Mouse (Mus musculus) cerebellum, adult (tissue): ENCODE results near the gene Gdpgp1.
A peak's percentile ranks its signal among the peaks of the same experiment; 100 is the strongest.

Experiments
- ATAC-seq: cut with Nextera tagmentation; 2 replicates; pipeline ENCODE4 v1.9.2; 2017; ENCODE audit warnings: mild to moderate bottlenecking, moderate library complexity, mixed read lengths; ENCODE audit not compliant: insufficient number of reproducible peaks, low FRiP score, low TSS enrichment

Gdpgp1 gene

GRCm38 (mm10) chr7:80232489-80233029, at the start of gene Gdpgp1, which contains the start of gene Cib1:
Gene Gdpgp1, plus strand, starts transcription at chr7:80232865.
Gene Cib1, minus strand, starts transcription at chr7:80232813.
- peak; percentile 81 for ATAC-seq

GRCm38 (mm10) chr7:80183466-80183865, 49.2 kb upstream of the Gdpgp1 start:
- ATAC-seq, result no peak

GRCm38 (mm10) chr7:80183969-80184368, 48.7 kb upstream of the Gdpgp1 start:
- ATAC-seq, result no peak

- ATAC-seq, result no peak
Observed at GRCm38 (mm10) chr7:80184551-80184950, 48.1 kb upstream of the Gdpgp1 start.

- no peak for ATAC-seq
Observed at GRCm38 (mm10) chr7:80184968-80185367, 47.7 kb upstream of the Gdpgp1 start.

- ATAC-seq, result no peak
Observed at GRCm38 (mm10) chr7:80186021-80186420, 46.6 kb upstream of the Gdpgp1 start.

- ATAC-seq, result peak; percentile 88
Observed at GRCm38 (mm10) chr7:80186531-80187296, 46.0 kb upstream of the Gdpgp1 start, which contains the start of gene Sema4b. Gene Sema4b, plus strand, starts transcription at chr7:80186841.

GRCm38 (mm10) chr7:80187501-80187900, 45.2 kb upstream of the Gdpgp1 start:
- no peak for ATAC-seq

GRCm38 (mm10) chr7:80188579-80189125, 44.0 kb upstream of the Gdpgp1 start:
- ATAC-seq, result no peak

- no peak for ATAC-seq
Observed at GRCm38 (mm10) chr7:80189147-80189933, 43.3 kb upstream of the Gdpgp1 start.

- ATAC-seq, result no peak
Observed at GRCm38 (mm10) chr7:80191455-80191854, 41.2 kb upstream of the Gdpgp1 start.

- ATAC-seq, result no peak
Observed at GRCm38 (mm10) chr7:80192226-80193061, 40.2 kb upstream of the Gdpgp1 start.

GRCm38 (mm10) chr7:80193941-80194739, 38.5 kb upstream of the Gdpgp1 start:
- no peak for ATAC-seq

GRCm38 (mm10) chr7:80195146-80195545, 37.5 kb upstream of the Gdpgp1 start:
- ATAC-seq, result no peak

GRCm38 (mm10) chr7:80195576-80196263, 36.9 kb upstream of the Gdpgp1 start:
- ATAC-seq, result no peak

GRCm38 (mm10) chr7:80197371-80197770, 35.3 kb upstream of the Gdpgp1 start:
- ATAC-seq, result no peak

- peak; percentile 71 for ATAC-seq
Observed at GRCm38 (mm10) chr7:80197941-80198778, 34.5 kb upstream of the Gdpgp1 start.

- no peak for ATAC-seq
Observed at GRCm38 (mm10) chr7:80198863-80199262, 33.8 kb upstream of the Gdpgp1 start.
